Mouse (Mus musculus): ENCODE measurements around the gene Gucy2e.
A peak's percentile ranks its signal among the peaks of the same experiment; 100 is the strongest.

GRCm38 (mm10) chr11:69257807-69258206, 21.0 kb upstream of the Gucy2e start:
- TF ChIP-seq CTCF (IDR thresholded peaks at IDR 0.05; ENCODE audit: low read depth, low read length) = 0 out of 2 replicates have a peak, but pooled peaks have one; percentile 19
- TF ChIP-seq POLR2A (IDR thresholded peaks at IDR 0.05; ENCODE audit: extremely low read depth, insufficient read depth, low read length) = no peak

All from liver, adult 2 months (tissue).